Mouse (Mus musculus) kidney, postnatal 25 days (tissue): Measurements from ENCODE around the gene Kcnv2.
A peak's percentile ranks its signal among the peaks of the same experiment; 100 is the strongest.

Experiments used
- DNase-seq, 2 experiments: peaks; one replicate each; pipeline ENCODE4 v3.0.0; 2021; ENCODE audit warnings: mixed read lengths in 2 of 2

Gene Kcnv2

DNA sequence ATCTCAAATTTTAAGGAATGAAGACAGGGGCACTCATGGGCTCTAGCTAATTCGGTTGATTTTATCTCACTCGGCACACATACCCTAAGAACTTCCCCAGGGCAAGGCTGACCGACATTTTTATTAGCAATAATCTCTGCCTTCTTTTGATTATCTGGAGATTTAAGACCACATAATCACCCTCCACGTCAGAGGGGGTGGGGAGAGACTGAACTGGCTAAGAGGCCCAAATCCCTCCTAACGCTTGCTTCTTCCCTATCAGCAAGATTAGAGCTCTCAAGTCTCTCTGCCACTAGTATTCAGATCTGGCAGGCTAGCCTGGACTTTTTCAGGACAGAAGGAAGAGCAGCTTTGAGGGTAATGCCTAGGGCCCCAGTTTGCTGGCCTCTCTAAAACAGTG, at the start of gene Kcnv2:
Gene Kcnv2 (plus strand): TSS at position 308 of the 400 bp plus-strand sequence.
- DNase-seq: no peak

DNA sequence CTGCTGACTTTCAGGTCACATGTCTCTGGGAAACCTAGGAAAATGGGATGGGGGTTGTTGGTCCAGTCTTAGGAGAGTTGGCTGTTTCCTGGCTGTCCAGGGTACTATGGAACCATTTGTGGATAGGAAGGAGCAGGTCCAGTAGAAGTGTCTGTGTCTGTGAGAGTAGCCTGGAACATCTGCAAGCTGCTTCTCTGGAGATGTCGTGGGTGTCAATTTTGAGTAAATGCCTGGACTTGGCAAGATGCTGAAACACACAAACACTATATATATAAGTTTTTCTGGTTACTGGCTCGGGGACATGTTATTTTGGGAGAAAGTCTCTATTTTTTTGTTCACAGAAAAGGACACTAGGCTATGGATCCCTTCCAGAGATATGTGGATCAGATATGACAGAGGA, 49.0 kb upstream of the Kcnv2 start:
- no peak for DNase-seq

DNA sequence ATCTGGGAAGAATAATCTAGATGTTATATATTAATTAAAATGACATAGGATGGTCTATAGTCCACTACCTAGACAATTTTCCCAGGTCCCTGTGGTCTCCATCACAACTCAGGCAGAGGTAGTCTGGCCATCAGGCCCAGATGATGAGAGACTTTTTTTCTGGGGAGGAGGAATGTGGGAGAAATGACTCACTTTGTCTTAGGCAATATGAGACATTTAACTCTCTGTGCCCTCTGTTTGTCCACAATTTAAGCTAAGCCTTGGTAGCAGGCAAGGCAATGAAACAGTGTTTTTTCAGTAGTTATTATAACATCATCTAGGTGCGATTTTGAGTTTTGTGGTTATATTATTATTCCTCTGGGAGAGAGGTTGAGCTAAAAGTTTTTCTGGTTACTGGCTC, 48.0 kb upstream of the Kcnv2 start:
- DNase-seq: no peak

DNA sequence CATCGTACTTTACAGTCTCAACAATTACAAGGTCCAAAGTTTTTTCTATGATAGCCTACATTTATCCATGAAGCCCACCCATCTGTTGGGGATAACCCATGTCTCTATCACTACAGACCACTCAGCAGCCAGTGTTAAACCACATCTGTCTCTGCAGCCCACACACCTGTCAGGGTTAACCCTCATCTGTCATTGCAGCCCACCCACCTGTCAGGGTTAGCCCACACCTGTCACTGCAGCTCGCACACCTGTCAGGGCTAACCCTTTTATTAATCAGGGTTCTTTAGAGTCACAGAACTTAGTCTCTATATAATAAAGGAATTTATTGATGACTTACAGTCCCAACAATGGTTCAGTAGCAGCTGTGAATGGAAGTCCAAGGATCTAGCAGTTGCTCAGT, 43.2 kb upstream of the Kcnv2 start:
- DNase-seq: no peak

DNA sequence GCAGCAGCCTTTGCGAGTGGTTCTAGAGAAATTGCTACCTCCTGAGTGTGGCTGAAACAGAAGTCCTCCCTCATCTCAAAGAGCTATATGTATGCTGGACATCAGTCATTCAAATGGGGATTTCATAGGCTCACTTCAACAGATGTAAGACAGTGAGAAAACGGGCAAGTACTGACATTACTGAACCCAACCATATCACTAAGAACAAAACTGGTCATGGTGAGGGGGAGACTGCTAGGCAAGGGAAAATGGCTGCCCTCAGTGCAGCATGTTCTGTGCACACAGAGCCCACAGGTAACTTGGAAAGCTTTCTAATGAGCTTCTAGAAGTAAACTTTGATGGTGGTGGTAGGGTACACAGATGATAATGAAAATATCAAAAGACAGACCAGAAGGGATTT, 12.3 kb upstream of the Kcnv2 start:
- no peak for DNase-seq

DNA sequence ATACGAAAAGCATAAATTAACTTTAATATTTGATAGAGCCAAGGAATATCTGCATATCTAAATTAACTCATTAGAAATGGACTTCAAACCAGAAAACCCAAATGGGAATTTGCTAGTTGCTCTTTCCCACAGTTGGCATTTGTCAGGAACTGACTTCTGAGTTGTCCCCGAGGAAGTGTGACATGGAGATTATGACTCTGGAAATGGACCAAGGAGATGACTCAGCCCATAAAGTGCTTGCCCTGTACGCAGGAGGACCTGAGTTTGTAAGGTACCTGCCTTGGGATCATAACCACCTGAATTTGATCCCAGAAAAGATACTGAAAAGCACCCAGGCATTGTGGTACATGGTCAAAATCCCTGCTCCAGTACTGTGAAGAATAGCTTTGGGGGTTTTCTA, 11.1 kb upstream of the Kcnv2 start:
- no peak for DNase-seq

DNA sequence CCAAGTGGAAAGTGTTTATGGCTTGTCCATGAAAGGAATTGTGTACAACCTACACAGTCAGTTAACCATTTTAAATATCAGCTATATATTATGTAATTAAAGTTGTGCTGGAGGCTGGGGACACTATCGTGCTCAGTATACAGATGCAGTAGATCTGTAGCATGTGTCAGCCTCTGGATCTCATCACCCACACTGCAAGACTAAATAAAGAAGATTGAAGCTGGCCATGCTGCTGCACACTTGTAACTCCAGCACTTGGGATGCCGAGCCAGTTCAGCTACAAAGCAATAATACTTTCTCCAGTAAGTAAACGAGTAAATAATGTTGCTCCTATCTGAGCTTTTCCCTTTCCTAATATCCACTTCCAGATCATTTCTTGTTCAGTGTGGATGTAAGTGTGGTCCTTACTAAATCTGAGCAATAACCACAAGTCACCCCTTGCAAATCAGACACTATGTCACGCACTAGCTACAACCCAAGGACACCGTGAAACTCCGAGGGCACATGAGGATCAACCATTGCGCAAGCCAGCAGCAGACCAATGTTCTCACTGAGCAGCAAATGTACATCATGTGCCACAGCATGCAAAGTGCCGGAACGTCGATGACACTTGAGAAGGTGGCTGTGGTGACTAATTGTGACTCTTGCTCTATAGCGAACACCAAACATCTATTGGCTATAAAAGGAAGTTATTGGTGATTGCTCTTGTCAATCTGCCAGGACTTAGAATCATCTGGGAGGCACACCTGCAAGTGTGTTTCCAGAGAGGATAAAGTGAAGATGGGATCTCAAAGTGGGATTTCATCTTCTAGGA, 9.9 kb upstream of the Kcnv2 start:
- DNase-seq: peak in 1 of 2 experiments; percentile 40

DNA sequence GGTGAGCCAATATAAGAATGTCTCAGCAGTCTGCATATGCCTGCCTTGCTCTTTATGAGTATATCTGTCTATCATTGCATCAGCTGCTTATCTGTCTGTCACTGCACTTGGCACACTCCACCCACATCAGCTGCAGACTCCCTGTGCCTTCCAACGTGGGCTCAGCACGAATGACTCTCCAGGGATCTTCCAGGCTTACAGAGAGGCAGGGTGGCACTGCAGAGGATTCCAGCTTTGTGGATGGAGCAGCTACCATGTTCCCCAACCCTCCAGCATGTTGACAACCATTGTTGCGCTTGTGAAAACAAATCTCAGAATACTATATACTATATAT, 9.3 kb upstream of the Kcnv2 start:
- DNase-seq: no peak

DNA sequence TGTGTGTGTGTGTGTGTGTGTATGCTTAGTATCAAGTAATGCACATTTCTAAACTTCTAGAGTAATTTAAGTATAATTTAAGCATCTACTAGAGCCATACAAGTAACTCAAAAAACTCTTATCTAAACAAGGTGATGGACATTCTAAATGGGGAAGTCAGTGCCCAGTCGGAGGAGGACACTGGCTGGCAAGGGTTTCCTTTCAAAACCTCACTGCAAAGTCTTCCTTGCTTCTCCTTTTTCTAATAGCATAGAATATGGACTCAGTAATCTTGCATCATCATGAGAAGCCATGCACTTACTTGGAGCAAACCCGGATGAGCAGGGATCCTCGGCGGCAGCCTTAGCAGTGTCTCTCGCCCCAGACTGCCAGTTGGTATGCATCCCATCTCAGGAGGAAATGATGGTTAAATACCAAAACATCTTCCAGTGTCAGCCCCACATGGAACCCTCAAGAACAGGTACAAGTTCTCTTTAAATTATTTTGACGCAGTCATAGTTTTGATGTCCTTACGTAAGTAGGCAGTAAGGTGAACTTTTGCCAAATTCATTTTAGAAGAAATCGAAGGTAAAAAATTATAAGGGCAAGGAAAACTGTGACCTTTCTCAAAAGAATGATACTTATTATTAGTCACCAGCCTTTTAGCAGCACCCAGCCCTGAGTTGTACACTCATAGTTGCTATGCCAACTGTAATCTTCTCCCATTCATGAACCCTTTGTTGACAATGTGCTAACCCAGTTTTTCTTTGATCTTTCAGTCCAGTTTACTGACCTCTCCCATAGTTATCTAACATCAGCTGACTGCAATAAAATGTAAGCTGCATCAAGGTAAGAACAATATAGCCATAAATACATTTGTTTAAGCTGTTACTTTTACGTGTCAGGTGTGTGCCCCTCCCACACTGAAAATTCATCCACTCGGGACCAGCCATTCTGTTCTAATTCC, 5.8 kb upstream of the Kcnv2 start:
- DNase-seq: no peak

DNA sequence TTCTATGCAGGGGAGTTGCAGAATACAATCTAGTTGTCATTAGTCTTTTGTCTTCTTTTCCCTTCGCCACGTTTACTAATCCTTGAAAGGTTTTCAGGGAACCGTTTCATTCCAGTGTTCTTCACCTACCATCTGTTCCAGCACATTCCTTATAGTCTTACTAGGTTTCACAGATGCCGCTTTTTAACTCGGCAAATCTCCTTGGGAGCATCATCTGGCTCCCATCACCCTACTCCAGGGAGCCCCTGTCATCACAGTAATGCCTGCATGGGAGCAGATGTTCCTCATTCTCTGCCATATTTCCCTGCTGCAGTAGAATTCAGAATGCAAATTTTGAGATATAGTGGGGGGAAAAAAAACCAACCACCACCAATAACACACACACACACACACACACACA, 5.1 kb upstream of the Kcnv2 start:
- DNase-seq: no peak

DNA sequence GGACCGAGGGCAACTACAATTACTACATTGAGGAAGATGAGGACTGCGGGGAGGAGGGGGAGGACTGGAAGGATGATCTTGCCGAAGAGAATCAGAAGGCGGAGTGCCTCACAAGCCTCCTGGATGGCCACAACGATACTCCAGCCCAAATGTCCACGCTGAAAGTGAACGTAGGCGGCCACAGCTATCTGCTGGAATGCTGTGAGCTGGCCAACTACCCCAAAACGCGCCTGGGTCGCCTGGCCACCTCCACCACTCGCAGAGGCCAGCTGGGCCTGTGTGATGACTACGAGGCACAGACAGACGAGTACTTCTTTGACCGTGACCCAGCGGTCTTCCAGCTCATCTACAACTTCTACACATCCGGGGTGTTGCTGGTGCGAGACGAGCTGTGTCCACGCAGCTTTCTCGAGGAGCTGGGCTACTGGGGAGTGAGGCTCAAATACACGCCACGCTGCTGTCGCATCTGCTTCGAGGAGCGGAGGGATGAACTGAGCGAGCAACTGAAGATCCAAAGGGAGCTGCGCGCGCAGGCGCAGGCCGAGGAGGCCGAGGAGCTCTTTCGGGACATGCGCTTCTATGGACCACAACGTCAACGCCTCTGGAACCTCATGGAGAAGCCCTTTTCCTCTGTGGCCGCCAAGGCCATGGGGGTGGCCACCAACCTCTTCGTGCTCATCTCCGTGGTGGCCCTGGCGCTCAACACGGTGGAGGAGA, 681 bp downstream of the Kcnv2 start:
- DNase-seq: no peak

DNA sequence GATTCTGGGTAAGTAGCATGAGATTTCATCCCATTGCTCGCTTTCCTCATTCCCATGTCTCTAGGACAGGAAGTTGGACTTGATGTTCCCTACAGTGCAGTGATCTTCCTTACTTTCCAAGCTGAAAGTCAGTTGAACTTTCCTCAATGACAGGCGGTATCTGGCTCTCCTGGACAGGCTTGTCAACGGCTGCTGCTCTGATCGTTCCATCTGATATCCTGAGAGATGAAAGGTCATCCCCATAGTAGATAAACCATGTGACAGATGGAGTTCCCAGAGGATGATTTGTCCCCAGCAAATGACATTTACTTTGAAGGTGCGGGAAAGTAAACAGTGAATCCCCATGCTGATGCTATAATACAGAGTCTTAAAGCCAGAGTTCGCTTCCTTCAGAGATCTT, 3.2 kb downstream of the Kcnv2 start:
- DNase-seq: no peak

DNA sequence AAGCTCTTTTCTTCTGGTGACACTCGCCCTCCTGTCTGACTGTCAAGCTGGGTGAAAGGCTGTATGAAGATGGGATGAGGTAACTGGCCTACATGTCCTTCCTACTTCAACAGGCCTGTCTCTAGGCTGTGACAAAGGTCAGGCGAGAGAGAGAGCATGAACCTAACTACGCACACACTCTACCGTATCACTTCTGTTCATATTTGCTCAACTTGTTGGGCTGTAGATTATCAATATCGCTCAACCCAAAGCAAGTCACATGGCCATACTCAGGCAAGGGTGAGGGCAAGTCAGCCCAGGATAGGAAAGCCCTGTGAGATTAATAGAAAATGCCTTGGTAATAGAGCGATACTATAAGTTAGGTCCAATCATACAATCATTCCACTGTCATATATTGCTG, 5.2 kb downstream of the Kcnv2 start:
- DNase-seq: no peak

DNA sequence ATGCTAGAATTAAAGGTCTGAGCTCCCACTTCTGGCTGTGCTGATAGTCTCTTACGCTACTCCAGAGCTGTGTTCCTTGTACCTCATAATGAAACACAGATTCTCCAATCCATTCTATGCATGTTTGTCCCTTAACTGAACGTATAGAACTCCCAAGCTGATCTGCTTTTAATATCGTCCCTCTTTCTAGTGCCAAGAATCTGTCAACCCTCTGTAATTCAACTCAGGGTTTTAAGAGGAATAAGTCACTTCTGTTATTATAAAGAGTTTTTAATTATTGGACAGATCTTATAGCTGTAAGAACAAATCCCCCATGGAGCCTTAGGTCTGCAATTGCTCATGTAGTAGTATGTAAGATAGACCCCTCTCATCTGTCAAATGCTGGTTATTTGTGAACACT, 5.8 kb downstream of the Kcnv2 start:
- DNase-seq: no peak

DNA sequence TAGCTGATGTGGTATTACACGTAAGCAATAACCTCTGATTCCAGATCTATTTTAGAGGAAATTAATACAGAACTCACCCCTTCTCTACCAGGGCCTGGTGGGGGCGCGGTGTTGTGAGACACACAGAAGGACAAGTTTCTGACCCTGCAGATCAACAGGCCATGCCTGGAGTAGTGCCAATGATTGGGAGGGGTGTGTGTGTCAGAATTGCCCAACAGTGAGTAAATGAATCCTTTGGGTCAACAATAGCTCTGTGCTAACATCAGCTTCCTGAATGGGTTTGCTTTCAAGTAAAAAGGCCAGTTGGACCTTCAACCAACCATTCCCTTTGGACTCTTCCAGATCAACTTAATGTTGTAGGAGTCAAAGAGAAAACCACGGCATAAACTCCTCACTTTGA, 6.3 kb downstream of the Kcnv2 start:
- peak in 1 of 2 experiments; percentile 7 for DNase-seq

DNA sequence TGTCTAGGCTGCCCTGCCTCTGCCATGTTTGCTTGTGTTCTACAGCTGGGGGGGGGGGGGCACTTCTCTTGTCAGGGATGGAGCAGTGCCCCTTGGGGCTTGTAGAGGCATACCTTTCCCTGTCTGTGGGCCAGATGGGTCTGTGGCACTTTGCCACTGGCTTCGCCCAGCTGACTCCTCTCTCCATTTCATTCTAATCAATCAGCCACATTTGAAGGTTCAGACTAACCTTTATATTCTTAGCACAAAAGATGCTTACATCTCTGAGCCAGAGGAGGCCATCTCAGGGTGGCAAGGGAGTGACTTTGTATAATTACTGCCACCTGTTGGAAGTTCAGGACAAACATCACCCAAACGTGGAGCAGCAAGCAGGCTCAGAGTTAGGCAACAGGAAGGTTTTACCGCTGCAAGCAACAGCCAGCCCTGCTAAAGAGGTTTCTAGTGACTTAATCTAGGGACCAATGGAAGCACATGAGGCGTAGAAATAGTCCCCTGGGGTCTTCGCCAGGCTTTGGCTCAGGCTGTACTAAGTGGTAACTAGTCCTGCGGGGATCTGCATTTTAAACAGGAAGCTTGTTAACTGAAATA, 9.9 kb downstream of the Kcnv2 start:
- DNase-seq: no peak

DNA sequence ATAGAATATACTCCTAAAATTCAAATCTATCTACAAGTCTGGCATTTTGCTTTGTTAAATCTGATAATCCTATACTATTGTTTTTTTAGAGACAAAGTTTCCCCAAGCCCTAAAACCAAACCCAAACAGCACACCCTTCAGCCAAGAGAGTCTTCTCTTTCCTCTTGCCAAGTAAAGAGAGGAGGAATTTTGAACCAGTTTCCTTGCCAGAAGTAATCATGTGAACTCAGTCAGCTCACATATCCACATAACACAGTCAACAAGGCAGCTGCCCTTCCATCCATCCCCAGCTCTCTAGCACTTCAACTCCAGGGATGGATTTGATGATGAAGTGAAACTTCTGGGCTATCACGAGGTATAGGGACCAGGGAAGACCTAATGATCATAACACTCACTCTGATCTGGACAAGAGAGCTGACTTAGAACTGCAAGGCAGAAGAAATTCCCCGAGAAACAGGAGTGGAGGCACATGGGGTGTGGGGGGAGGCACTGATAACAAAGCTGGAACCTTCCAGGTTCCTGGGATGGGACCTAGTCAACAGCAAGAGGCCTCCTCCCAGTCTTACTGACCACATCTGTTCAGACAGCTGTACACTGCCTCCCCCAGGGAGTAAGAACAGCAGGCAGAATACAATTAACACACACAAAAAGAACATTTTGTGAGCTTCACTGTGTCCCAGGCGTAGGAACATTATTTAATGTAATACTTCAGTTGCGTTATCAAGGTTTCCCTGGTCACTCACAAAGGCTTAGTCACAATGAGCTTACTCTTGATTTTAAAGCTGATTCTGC, 13.9 kb downstream of the Kcnv2 start:
- DNase-seq: no peak

DNA sequence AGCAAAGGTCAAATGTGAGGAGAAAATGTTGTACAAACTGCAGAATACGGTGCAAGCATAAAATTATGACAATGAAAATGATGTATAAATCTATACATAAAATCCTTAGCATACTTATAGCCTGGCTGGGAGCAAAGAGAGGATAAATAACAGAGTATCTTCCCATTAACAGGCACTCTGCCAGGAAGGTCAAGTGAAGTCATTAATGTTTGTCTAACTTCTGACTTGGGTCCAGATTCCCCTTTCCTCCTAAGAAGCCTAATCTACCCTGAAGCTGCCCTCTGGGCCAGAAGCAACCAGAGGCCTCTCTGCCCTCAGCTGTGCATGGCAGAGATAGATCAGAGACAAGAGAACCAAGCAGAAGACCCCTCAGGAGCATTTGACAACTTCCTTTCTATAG, 24.1 kb downstream of the Kcnv2 start:
- peak; percentile 49 to 66 for DNase-seq

DNA sequence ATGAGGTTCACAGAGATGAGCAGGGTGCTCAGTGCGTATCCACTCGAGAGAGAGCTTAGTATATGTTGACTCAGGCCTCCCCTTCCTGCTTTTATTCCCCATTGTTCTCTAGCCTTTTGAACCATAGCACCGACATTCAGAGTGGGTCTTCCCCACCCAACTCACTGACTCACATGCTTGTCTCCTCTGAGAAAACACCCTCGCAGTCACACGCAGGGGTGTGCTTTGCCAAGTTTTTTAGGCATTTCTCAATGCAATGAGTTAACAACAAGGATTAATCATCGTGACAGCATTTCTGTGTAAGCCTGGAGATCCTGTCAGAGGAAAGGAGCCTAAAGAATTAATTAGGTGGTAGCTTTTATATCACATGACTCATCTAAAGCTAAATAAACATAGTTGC, 29.3 kb downstream of the Kcnv2 start:
- DNase-seq: no peak

DNA sequence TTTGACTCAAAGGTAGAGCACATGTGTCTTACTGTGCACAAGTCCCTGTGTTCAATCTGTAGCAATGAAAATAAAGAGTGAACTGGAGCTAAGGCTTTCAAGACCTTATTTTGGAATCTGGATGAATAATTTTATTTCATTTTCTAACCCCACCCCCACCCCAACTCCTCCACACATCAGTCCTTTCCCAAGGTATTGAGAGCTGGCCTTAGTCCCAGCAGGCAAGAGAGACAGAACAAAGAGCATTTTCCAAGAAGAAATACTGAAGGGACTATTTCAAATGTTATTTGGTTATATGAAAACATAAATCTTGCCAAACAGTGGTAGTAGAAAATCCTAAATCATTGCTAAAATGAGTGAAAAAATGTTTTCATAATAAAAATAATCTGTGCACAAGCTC, 38.0 kb downstream of the Kcnv2 start:
- DNase-seq: no peak

DNA sequence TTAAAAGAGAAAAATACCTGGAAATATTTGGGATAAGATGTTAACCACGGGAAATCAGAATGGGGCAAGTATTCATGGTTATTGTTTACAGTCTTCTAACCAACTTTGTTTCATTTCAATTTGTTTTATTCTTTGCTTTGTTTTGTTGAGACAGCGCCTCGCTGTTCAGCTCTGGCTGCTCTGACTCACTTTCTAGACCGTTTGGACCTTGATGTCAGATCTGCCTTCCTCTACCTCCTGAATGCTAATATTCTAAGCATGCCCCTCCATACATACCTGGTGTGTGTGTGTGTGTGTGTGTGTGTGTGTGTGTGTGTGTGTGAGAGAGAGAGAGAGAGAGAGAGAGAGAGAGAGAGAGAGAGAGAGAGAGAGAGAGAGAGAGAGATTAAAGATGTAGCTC, 41.5 kb downstream of the Kcnv2 start:
- DNase-seq: no peak

DNA sequence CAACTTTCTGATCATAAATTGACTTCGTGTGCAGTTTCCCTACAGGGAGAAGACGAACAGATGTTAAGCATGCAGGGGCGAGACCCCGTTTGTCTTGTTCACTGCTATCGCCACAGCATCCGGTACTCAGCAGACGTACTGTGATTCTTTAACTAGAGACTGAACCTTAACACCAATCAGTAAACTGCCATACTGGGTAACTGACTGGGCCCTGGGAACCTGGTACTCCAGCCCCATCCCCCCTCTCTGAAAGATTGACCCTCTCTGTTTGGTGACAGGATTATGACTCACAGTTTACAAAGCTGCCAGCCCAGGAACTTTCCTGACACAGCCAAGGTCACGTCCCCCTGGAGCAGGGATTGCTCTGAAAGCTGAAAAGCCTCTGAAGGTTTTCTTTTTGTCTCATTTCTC, 42.1 kb downstream of the Kcnv2 start:
- DNase-seq: peak; percentile 28 to 62
